Mouse (Mus musculus): ENCODE results near the gene Bbof1.

DNA sequence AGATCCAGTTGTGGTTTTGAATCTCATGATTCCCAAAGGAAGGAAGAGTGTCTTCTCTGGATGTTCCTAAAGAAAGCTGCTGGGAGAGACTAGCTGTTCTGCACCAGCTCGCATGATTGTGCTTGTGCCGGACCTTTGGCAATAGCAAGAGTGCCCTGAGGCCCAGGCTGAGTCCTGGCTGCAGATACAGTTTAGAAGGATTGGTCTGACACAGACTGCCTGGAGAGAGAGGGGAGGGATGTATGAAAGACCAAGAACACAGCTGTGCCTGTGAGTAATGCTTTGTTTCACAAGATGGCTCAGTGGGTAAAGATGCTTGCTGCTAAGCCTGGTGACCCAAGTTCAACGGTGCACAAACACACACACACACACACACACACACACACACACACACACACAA is 54.0 kb downstream of the Bbof1 start:
- TF ChIP-seq CTCF (IDR thresholded peaks at IDR 0.05; ENCODE audit: extremely low read depth, insufficient read depth, low read length) (no peak), POLR2A (IDR thresholded peaks at IDR 0.05; ENCODE audit: extremely low read depth, insufficient read depth, low read length) (no peak)
